Mouse (Mus musculus) olfactory bulb, adult 2 months (tissue): ENCODE data around the gene Prrc2b. TPM values are rescaled to one million over a fixed set of nuclear protein-coding genes. Genes with fewer than 3 reads are reported as not detected.

Experiments
- H3K27ac ChIP-seq: fragments of 200-500 bp; 2 replicates; pipeline ENCODE4 v1.5.1; 2012; ENCODE audit warnings: low read depth, low read length; ENCODE audit not compliant: insufficient read depth
- H3K4me1 ChIP-seq: fragments of 200-500 bp; 2 replicates; pipeline ENCODE4 v1.6.1; 2012; ENCODE audit warnings: low read length; ENCODE audit not compliant: control insufficient read depth, insufficient read depth
- H3K4me3 ChIP-seq: fragments of 200-500 bp; 2 replicates; pipeline ENCODE4 v1.5.1; 2012; ENCODE audit warnings: mild to moderate bottlenecking, low read depth, low read length, moderate library complexity; ENCODE audit not compliant: insufficient read depth
- CTCF ChIP-seq: fragments of 200-500 bp; IDR thresholded peaks from 2 replicates; pipeline ENCODE4 v1.5.1; 2012; ENCODE audit warnings: low read depth, mild to moderate bottlenecking, low read length, moderate library complexity; ENCODE audit not compliant: insufficient read depth
- POLR2A ChIP-seq: fragments of 200-500 bp; IDR thresholded peaks from 2 replicates; pipeline ENCODE4 v1.6.1; 2012; ENCODE audit warnings: mild to moderate bottlenecking, low read depth, low read length, moderate library complexity; ENCODE audit not compliant: insufficient read depth
- WGBS: fragments of 180-500 bp; shearing (Covaris S2); methylation state at CpG from one replicate; pipeline ENCODE4 v1.1.7; 2018; 5-methylcytosine and 5-hydroxymethylcytosine counted together
- polyA plus RNA-seq: library from polyadenylated mRNA; stranded (reverse); fragments of >200 nt; gene quantifications from 2 replicates; pipeline ENCODE4 v1.2.4, GENCODE M21; 2012; ENCODE audit warnings: low replicate concordance; ENCODE audit not compliant: missing spikeins, insufficient read depth, insufficient read length

Prrc2b gene
- polyA plus RNA-seq, 1 experiment: 86.2 TPM

DNA sequence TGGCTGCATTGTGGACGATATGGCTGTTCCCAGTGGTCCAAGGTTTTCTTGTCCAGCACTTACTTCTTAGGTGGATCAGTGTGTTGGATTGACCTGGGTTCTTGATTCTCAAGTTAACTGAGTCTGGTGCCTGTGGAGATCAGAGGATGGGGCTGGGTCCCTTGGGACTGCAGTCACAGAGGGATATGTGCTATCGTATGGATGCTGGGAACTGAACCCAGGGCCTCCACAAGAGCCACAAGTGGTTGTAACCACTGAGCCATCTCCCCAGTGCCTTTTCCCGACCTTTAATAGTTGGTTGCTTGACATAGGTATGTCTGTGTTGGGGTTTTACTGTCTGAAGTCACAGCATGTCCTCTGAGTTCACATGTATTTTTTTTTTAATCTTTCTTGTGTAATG is 12.2 kb downstream of the Prrc2b start:
- WGBS: 89% methylated on average over 3 of the region's 3 CpGs
- H3K4me3 ChIP-seq: no peak overlapping the region
- no peak overlapping the region for H3K27ac ChIP-seq
- peaks cover 60% of the 10 kb centered on the region for H3K4me1 ChIP-seq
- TF ChIP-seq POLR2A (no peak), CTCF (no peak)

DNA sequence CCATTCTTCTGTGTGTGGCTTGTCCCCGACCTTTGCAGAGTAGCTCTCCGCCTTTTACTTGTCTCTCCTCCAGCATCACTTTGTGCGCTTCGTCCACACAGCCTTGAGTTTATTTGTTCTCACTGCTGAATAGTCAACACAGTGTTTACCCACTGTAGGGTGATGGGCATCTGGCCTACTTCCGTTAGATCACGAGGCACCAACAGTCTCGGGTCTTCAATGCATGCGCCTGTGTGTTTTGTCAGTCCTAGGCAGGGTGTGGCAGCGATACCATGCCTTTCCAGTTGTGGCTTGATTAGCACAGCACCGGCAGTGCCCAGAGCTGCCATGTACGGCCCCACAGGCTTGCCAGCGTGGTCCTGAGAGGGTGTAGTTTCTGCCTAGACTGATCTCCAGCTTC is 13.6 kb downstream of the Prrc2b start:
- Histone ChIP-seq H3K4me3 (no peak overlapping the region), H3K4me1 (peaks cover 59% of the 10 kb centered on the region), H3K27ac (no peak overlapping the region; the same call in none of the 2 replicates)
- WGBS: 20% methylated on average over 12 of the region's 12 CpGs
- no peak for TF ChIP-seq CTCF
- TF ChIP-seq POLR2A: no peak

DNA sequence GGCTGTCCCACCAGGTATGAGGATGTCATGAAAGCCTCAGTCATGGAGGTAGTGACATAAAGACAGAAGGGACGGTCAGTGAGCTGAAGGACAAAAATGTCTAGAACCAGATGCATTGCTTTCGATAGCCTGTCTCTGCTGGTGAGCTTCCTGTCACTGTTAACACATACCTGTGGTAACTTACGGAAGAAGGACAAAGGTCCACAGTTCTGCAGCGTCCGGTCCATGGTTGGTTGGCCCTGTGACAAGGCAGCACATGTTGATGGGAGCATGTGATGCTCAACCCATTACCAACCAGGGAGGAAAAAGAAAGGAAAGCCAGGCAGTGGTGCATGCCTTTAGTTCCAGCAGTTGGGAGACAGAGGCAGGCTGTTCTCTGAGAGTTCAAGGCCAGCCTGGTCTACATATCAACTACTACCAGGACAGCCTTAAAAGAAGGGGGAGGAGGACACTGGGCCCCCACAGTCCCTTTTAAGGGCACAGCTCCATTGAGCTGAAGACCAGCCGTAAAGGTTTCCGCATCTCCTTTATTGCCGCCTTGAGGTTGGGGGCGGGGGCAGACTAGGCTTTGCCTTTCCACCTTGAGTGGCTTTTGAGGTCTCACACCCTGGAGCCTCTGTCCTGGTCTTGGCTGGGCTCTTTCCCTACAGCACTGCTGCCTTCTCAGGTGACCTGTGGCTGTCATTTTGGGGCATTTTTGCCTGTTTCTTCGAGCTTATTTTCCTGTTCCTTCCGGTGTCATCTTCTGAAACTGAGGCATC is 14.3 kb downstream of the Prrc2b start:
- WGBS: 78% methylated on average over 11 of the region's 11 CpGs
- Histone ChIP-seq H3K27ac (no peak overlapping the region), H3K4me1 (peaks cover 60% of the 10 kb centered on the region)

DNA sequence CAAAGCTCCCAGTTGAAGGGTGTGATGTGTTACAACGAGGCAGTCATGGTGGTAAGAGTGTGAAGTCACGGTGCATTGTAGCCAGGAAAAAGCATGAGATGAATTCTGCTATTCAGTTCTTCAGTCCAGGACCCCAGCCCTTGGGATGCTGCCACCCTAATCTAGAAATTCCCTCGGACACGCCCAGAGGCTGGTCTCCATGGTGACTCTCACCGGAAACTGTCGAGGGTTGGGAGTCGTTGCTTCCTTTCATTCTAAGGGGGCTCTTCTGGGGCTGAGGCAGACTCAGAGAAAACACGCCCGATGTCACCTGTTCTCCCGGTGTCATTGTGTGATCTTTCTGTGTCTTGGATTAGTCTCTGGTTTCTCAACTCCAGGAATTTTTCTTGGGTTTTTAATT is 15.7 kb downstream of the Prrc2b start:
- Histone ChIP-seq H3K27ac (peak overlapping the region; percentile 76; the same call in 1 of the 2 replicates), H3K4me1 (peaks cover 62% of the 10 kb centered on the region), H3K4me3 (no peak overlapping the region)
- 10% methylated on average over 10 of the region's 10 CpGs for WGBS
- TF ChIP-seq POLR2A (no peak), CTCF (no peak)

More for the DNA sequence above, 14.3 kb downstream of the Prrc2b start:
- H3K4me3 ChIP-seq: no peak overlapping the region
- no peak for TF ChIP-seq POLR2A
- no peak for TF ChIP-seq CTCF

DNA sequence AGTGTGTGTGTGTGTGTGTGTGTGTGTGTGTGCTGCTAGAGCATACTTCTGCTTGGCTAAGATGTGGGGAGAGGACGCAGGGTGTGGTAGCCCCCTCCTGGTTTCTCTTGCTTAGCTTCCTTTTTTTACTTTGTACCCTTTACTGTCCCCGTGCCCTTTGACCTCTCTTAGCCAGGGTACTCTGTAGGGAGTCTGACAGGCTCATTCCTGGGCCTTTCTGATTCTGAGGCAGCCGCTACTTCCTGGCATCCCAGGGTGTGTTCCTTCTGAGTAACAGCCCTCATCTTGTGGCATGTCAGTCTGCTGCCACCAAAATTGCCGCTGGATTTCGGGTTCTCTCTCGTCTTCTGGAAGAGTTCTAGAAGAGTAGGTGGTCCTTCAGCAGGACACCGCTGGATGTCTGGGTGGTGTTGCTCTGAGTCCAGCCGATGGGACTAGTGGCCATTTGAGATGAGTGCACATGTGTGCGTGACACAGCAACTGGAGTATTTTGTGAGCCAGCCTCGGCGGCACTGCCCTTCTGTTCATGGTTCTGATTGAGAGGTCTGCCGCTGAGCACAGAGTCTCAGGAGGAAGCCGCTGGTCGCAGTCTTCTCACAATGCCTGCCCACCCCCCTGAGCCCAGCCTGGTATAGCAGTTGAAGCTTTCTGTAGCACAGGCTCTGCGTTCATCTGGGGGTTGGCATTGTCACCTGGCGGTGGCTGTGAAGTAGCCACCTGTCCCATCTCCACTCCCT is 16.3 kb downstream of the Prrc2b start:
- no peak for TF ChIP-seq CTCF
- TF ChIP-seq POLR2A: no peak
- WGBS: 11% methylated on average over 16 of the region's 16 CpGs
- H3K4me3 ChIP-seq: 0 out of 2 replicates have a peak overlapping the region, but pooled peaks have one; percentile 1

DNA sequence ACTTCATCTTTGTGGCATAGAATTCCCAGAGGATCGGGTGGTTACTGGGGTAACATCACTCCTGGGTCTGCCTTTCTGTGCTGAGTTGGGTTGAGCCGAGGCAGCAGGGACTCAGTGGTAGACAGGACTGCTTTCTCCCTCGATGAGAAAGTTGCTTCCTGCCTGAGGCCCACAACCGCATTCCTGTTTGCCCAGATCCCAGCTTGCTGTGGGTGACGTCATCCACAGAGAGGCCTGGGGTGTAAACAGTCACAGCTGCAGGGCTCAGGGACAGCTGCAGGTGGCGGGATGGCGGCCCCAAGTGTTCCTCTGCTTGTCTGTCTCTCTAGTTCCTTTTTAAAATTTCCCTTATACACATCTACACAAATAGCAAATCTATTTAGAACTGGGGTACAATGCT is 16.9 kb downstream of the Prrc2b start:
- Histone ChIP-seq H3K4me1 (peaks cover 64% of the 10 kb centered on the region), H3K27ac (peak overlapping the region; percentile 76), H3K4me3 (0 out of 2 replicates have a peak overlapping the region, but pooled peaks have one; percentile 1)
- whole genome bisulfite sequencing: 2% methylated on average over 7 of the region's 7 CpGs
- TF ChIP-seq POLR2A: no peak
- no peak for TF ChIP-seq CTCF

More for the DNA sequence above, 16.3 kb downstream of the Prrc2b start:
- Histone ChIP-seq H3K27ac (peak overlapping the region; percentile 76), H3K4me1 (peaks cover 64% of the 10 kb centered on the region)

DNA sequence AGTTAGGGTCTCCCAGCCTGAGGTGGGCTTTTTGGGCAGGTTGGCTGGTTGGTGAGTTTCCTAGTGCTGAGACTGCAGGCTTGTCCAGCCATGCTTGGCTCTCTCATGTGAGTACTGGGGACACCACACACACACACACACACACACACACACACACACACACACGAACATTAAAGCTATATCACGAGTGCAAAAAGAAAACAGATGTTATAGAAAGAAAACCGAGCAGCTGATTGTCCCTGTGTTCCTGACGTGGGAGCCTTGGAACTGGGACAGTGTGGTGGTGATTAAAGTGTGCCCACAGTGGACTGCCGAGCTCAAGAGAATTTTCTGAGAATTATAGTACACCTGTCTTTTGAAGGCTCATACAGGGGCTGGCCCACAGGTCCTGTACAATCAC is 18.4 kb downstream of the Prrc2b start:
- Histone ChIP-seq H3K27ac (0 out of 2 replicates have a peak overlapping the region, but pooled peaks have one; percentile 41), H3K4me1 (peaks cover 68% of the 10 kb centered on the region), H3K4me3 (no peak overlapping the region)
- TF ChIP-seq CTCF: no peak
- no peak for TF ChIP-seq POLR2A
- 28% methylated on average over 5 of the region's 5 CpGs for WGBS

DNA sequence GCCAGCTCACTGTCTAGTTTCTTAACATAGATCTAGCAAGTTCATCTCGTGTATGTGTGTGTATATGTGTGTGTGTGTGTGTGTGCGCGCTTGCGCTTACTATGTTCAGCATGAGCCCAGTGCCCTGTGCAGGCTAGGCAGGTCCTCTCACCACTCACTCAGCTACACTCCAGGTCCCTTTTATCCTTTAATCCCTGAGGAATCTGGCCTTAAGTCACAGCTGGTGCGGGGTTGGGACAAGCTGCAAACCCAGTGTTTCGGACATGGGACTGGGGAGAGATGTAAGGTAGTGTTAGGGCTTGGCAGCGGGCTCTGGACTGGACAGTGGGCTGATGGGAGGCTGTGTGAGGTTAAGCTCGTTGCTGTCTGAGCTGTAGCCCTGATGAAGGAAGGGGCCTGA is 19.1 kb downstream of the Prrc2b start:
- no peak overlapping the region for H3K27ac ChIP-seq

More for the DNA sequence above, 19.1 kb downstream of the Prrc2b start:
- TF ChIP-seq POLR2A (no peak), CTCF (no peak)
- Histone ChIP-seq H3K4me3 (no peak overlapping the region), H3K4me1 (peaks cover 68% of the 10 kb centered on the region)
- 39% methylated on average over 8 of the region's 8 CpGs for WGBS
